Comparison of ENCODE assay signal across 24 mouse cellular contexts in the genomic region with DNA sequence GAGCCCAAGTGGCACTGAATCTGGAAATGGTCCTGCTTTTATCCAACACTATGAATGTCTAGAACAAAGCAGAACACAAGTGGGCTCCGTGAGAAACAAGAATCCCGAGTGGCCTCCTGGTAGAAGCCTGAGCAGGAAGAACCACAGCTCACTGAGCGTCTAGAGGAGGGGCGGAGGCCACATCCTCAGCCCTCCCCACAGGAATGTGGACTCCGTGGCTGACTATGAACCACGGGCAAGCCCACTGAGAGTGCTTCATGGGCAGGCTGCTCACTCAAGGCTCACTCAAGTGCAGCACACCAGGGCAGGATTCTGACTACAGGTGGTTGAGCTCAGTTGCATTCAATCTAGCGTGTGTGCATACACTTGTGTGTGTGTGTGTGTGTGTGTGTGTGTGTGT. TPM values are rescaled to one million over a fixed set of nuclear protein-coding genes. Genes with fewer than 3 reads are reported as not detected.
"Had no signal": no experiment of that assay in that cellular context is flagged by ENCODE, and none has a peak within 500 bp of the region (broad histone marks: within the 10 kb centered on the region; RNA-seq: fewer than 3 reads in every experiment).

No protein-coding gene starts in this region.

- H3K27ac ChIP-seq: kidney, embryonic 15.5 days; limb, embryonic 10.5 days; limb, embryonic 13.5 days; liver, embryonic 12.5 days; liver, embryonic 15.5 days; macrophage; midbrain, embryonic 12.5 days; midbrain, embryonic 15.5 days; neural tube, embryonic 12.5 days; neural tube, embryonic 15.5 days; stomach, postnatal 0 days had no signal

- ATAC-seq: liver, embryonic 12.5 days; midbrain, embryonic 15.5 days had no signal

- H3K9ac ChIP-seq: kidney, embryonic 15.5 days; limb, embryonic 13.5 days; liver, embryonic 12.5 days; liver, embryonic 15.5 days; midbrain, embryonic 12.5 days; midbrain, embryonic 15.5 days; neural tube, embryonic 12.5 days; neural tube, embryonic 15.5 days had no signal

- H3K27me3 ChIP-seq: kidney, embryonic 15.5 days; limb, embryonic 13.5 days; liver, embryonic 12.5 days; liver, embryonic 15.5 days; midbrain, embryonic 12.5 days; midbrain, embryonic 15.5 days; neural tube, embryonic 12.5 days; neural tube, embryonic 15.5 days had no signal

- H3K4me2 ChIP-seq: kidney, embryonic 15.5 days; limb, embryonic 13.5 days; liver, embryonic 12.5 days; liver, embryonic 15.5 days; midbrain, embryonic 12.5 days; midbrain, embryonic 15.5 days; neural tube, embryonic 12.5 days; neural tube, embryonic 15.5 days had no signal

- H3K36me3 ChIP-seq: kidney, embryonic 15.5 days; limb, embryonic 10.5 days; limb, embryonic 13.5 days; liver, embryonic 12.5 days; liver, embryonic 15.5 days; midbrain, embryonic 12.5 days; midbrain, embryonic 15.5 days; neural tube, embryonic 12.5 days; neural tube, embryonic 15.5 days had no signal

- H3K9me3 ChIP-seq: kidney, embryonic 15.5 days; limb, embryonic 10.5 days; limb, embryonic 13.5 days; liver, embryonic 12.5 days; liver, embryonic 15.5 days; midbrain, embryonic 12.5 days; midbrain, embryonic 15.5 days; neural tube, embryonic 12.5 days; neural tube, embryonic 15.5 days had no signal

- DNase-seq: kidney, adult 11 months; kidney, adult 8-10 months; kidney, postnatal 10 days; kidney, postnatal 4 days; layer of hippocampus, adult 9-11 months; liver; right cerebral cortex, adult 18-20 months; right cerebral cortex, postnatal 14 days; right cerebral cortex, postnatal 4 days; thymus, adult 2 months; thymus, postnatal 14 days; thymus, postnatal 4 days had no signal

- H3K4me1 ChIP-seq: limb, embryonic 10.5 days; limb, embryonic 13.5 days; liver, embryonic 12.5 days; liver, embryonic 15.5 days; midbrain, embryonic 12.5 days; midbrain, embryonic 15.5 days; neural tube, embryonic 12.5 days; neural tube, embryonic 15.5 days had no signal

- H3K4me3 ChIP-seq: kidney, embryonic 15.5 days; limb, embryonic 10.5 days; limb, embryonic 13.5 days; liver, embryonic 12.5 days; liver, embryonic 15.5 days; midbrain, embryonic 12.5 days; midbrain, embryonic 15.5 days; neural tube, embryonic 12.5 days; neural tube, embryonic 15.5 days had no signal

RNA-seq across cellular contexts. Expression of a gene that starts 27.6 kb away (rescaled TPM):
- polyA plus RNA-seq: kidney, embryonic 15.5 days; limb, embryonic 10.5 days; limb, embryonic 13.5 days; macrophage; midbrain, embryonic 12.5 days; midbrain, embryonic 15.5 days; stomach, embryonic 14.5 days; stomach, postnatal 0 days had no signal
